Mouse (Mus musculus) limb, embryonic 12.5 days (tissue): ENCODE data around the gene Afg1l. TPM values are rescaled to one million over a fixed set of nuclear protein-coding genes. Genes with fewer than 3 reads are reported as not detected.

Source experiments
- ATAC-seq: fragments of 200-750 bp; cut with Nextera tagmentation; 2 replicates; pipeline ENCODE4 v1.8.0; 2017; ENCODE audit warnings: low read depth, moderate TSS enrichment; ENCODE audit not compliant: insufficient number of reproducible peaks, insufficient read depth, low FRiP score, low TSS enrichment
- H3K27ac ChIP-seq: fragments of 300-500 bp; sonication (generic); 2 replicates; pipeline ENCODE4 v1.5.1; 2016; ENCODE audit warnings: mild to moderate bottlenecking, moderate library complexity
- H3K27me3 ChIP-seq: fragments of 300-500 bp; sonication (generic); 2 replicates; pipeline ENCODE4 v1.6.1; 2016; ENCODE audit warnings: mild to moderate bottlenecking, moderate library complexity
- H3K36me3 ChIP-seq: fragments of 300-500 bp; sonication (generic); 2 replicates; pipeline ENCODE4 v1.6.1; 2016; ENCODE audit warnings: mild to moderate bottlenecking, moderate library complexity
- H3K4me1 ChIP-seq: fragments of 300-500 bp; sonication (generic); replicated peaks from 2 replicates; pipeline ENCODE4 v1.6.1; 2016
- H3K4me2 ChIP-seq: fragments of 300-500 bp; sonication (generic); 2 replicates; pipeline ENCODE4 v1.6.1; 2016; ENCODE audit warnings: mild to moderate bottlenecking, moderate library complexity
- H3K4me3 ChIP-seq: fragments of 300-500 bp; sonication (generic); replicated peaks from 2 replicates; pipeline ENCODE4 v1.5.1; 2016; ENCODE audit warnings: mild to moderate bottlenecking
- H3K9ac ChIP-seq: fragments of 300-500 bp; sonication (generic); replicated peaks from 2 replicates; pipeline ENCODE4 v1.6.1; 2016; ENCODE audit warnings: mild to moderate bottlenecking, moderate library complexity
- H3K9me3 ChIP-seq: fragments of 300-500 bp; sonication (generic); 2 replicates; pipeline ENCODE4 v1.6.1; 2016; ENCODE audit warnings: mild to moderate bottlenecking, moderate library complexity
- WGBS: fragments of 180-500 bp; shearing (Covaris S2); methylation state at CpG from one replicate; pipeline ENCODE4 v1.1.7; 2016; 5-methylcytosine and 5-hydroxymethylcytosine counted together
- polyA plus RNA-seq: library from polyadenylated mRNA; unstranded; fragments of >200 nt; fragmentation: Nextera tagmentation; extraction: Ambion mirVana; gene quantifications from 2 replicates; pipeline ENCODE4 v1.2.1, GENCODE M21; 2016

The Afg1l gene
- polyA plus RNA-seq, 1 experiment from 2014 or later = 5.4 TPM

DNA sequence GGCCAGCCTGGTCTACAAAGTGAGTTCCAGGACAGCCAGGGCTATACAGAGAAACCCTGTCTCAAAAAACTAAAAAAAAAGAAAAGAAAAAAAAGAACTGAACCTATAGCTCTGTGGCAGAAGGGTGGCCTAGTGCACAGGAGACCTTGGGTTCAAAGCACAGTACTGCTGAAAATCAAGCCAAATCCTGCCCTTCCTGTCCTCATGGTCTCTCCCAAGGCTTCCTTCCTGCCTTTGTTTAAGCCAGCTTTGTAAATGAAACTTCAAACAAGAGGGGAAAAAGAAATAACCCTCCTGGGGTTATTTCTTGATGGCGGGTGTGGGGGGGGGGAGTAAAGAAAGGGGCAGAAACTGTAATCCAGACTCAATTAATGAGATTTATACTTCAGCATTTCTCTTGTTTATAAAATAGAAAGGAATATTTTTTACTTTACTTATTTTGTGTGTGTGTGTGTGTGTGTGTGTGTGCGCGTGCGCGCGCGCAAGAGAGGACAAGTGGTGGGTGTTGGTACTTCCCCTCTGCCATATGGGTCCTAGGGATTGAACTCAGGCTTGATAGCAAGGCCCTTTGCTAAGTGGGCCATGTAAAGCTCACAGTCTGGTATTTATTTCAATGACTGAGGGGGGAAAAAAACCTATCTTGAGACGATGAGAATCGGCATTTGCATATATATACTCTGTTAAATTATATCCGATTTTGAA lies 1.4 kb downstream of the Afg1l start:
- WGBS = 93% methylated on average over 10 of the region's 10 CpGs
- peak overlapping the region; percentile 73; the same call in 1 of the 2 replicates for H3K4me2 ChIP-seq

DNA sequence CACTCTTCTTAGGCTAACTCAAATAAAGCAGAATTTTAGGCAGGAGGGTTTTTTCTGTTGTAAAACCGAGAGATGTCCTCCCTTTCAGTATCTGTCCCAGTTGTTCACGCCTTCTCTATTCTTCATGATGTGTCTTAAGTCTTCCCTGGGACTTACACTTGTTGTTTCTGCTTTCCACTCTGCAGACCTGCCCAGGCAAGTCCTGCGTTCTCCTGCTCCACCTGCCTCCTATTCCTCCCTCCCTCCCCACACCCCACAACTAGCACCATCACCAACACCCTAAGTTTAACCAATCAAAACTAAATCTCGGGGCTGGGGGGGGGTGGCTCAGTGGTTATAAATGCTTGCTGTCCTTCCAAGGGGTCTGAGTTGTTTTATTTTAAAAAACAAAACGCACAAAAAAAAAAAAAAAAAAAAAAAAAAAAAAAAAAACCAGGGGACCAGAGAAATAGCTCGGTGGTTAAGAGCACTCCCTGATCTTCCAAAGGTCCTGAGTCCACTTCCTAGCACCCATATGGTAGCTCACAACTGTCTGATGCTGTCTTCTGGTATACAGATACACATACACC lies 3.3 kb downstream of the Afg1l start:
- Histone ChIP-seq H3K4me2 (no peak overlapping the region), H3K4me3 (no peak overlapping the region), H3K4me1 (peaks cover 12% of the 10 kb centered on the region; the same call in 1 of the 2 replicates), H3K9me3 (no peaks in the 10 kb centered on the region), H3K27ac (no peak overlapping the region), H3K9ac (no peak overlapping the region), H3K27me3 (no peaks in the 10 kb centered on the region), H3K36me3 (peaks cover 7% of the 10 kb centered on the region)
- 73% methylated on average over 6 of the region's 6 CpGs for WGBS
- ATAC-seq = no peak

More for the DNA sequence above, 1.4 kb downstream of the Afg1l start:
- Histone ChIP-seq H3K36me3 (no peaks in the 10 kb centered on the region), H3K9ac (no peak overlapping the region), H3K4me3 (peak overlapping the region; percentile 78; the same call in 1 of the 2 replicates), H3K4me1 (peaks cover 12% of the 10 kb centered on the region; the same call in 1 of the 2 replicates), H3K27ac (no peak overlapping the region), H3K27me3 (no peaks in the 10 kb centered on the region), H3K9me3 (no peaks in the 10 kb centered on the region)
- no peak for ATAC-seq

DNA sequence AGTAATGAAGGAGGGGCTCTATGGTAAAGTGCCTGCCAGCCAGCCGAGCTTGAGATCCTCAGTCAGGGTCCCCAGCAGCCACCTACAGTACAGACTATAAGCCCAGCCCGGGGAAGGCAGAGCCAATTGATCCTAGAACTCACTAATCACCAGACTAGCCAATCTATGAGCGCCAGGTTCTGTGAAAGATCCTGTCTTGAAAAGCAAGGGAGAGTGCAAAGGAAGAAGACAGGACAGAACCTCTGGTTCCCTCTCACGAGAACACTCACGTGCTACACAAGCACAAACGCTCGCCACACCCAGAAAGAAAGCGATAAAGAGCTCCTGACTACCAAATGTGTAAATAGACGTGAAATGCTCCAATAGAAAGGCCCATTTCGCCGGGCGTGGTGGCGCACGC lies 13.6 kb downstream of the Afg1l start:
- Histone ChIP-seq H3K36me3 (peaks cover 1% of the 10 kb centered on the region; the same call in 1 of the 2 replicates), H3K27ac (no peak overlapping the region), H3K4me1 (0 out of 2 replicates have a peak, but pooled peaks cover 3% of the 10 kb centered on the region), H3K27me3 (no peaks in the 10 kb centered on the region), H3K9ac (no peak overlapping the region), H3K9me3 (no peaks in the 10 kb centered on the region), H3K4me2 (no peak overlapping the region), H3K4me3 (no peak overlapping the region)
- WGBS = 74% methylated on average over 14 of the region's 14 CpGs
- no peak for ATAC-seq

DNA sequence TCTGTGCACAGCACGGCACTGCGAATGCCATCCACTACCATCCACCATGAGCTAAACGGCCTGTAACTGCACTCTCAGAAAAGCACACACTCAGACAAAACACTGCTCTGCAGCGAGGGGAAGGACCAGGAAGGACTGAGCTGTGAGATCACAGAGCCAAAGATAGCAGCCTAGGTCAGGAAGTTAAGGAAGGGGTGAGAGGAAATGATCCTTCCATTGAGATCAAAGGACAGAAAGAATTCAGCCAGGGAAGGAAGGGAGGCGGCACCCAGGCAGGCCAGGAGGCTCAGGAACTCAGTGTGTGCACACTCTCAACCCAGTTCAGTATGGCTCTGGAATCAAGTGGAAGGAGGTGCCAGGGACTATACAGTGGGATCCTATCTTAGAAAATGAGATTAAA lies 14.1 kb downstream of the Afg1l start:
- ATAC-seq = no peak
- Histone ChIP-seq H3K4me3 (no peak overlapping the region), H3K27ac (no peak overlapping the region), H3K4me1 (0 out of 2 replicates have a peak, but pooled peaks cover 3% of the 10 kb centered on the region), H3K9ac (no peak overlapping the region), H3K27me3 (no peaks in the 10 kb centered on the region), H3K4me2 (no peak overlapping the region), H3K36me3 (peaks cover 5% of the 10 kb centered on the region; the same call in 1 of the 2 replicates), H3K9me3 (peaks cover 6% of the 10 kb centered on the region; the same call in 1 of the 2 replicates)
- 33% methylated on average over 5 of the region's 5 CpGs for WGBS

DNA sequence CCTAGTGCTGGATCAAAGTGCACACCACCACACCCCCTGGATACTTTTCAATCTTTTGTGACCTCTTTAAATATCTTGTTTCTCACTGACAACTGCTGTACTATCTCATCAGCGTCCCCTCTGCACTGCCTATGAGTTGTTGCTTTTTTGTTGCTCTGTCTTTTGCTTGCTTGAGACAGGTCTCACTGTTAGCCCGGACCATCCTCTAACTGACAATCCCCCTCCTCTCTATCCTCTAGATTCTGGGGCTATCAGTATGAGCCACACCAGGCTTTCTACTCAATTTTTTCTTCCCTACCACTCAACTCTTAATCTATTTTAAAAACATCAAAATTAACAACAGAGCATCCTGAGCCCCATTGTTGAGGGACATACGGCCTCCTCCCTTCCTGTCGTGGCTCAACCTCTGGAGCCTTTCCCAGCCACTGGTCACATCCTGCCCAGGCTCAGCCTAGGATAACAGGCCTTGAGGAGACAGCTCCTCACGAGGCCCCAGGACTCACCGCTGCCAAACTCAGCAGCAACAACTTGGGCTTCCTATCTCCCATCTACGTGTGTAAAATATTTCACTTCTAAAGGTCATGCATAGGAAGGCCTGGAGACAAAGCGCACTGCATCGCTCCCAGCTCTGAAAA lies 20.7 kb downstream of the Afg1l start:
- no peak overlapping the region for H3K4me2 ChIP-seq
- peaks cover 13% of the 10 kb centered on the region; the same call in 1 of the 2 replicates for H3K9me3 ChIP-seq
- no peak overlapping the region for H3K9ac ChIP-seq
- ATAC-seq = no peak
- no peaks in the 10 kb centered on the region for H3K27me3 ChIP-seq
- no peaks in the 10 kb centered on the region; the same call in 1 of the 2 replicates for H3K4me1 ChIP-seq
- H3K27ac ChIP-seq = no peak overlapping the region
- 82% methylated on average over 9 of the region's 9 CpGs for WGBS
- peaks cover 12% of the 10 kb centered on the region for H3K36me3 ChIP-seq
- no peak overlapping the region for H3K4me3 ChIP-seq

DNA sequence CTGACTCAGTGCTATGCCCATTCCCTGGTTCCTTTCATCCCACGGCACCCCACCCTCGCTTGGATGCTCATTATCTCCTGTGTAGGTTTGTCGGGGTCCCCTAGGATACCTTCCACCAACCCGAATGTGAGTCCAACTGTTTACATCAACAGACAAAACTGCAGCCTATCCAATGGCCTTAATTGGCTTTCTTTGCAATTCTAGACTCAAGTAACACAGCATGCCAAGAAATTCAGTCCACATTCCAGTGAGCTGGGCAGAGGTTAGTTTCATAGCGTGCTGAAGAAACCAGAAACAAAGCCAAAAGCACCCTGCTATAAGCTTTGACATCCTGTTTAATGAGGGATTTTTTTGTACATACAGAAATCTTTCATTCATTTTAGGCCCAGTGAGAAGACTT lies 22.4 kb downstream of the Afg1l start:
- Histone ChIP-seq H3K9me3 (peaks cover 13% of the 10 kb centered on the region; the same call in 1 of the 2 replicates), H3K9ac (no peak overlapping the region), H3K4me2 (no peak overlapping the region), H3K4me3 (no peak overlapping the region), H3K4me1 (no peaks in the 10 kb centered on the region; the same call in 1 of the 2 replicates), H3K27me3 (no peaks in the 10 kb centered on the region), H3K27ac (no peak overlapping the region), H3K36me3 (peaks cover 12% of the 10 kb centered on the region)
- WGBS = 79% methylated on average over 5 of the region's 5 CpGs
- no peak for ATAC-seq

DNA sequence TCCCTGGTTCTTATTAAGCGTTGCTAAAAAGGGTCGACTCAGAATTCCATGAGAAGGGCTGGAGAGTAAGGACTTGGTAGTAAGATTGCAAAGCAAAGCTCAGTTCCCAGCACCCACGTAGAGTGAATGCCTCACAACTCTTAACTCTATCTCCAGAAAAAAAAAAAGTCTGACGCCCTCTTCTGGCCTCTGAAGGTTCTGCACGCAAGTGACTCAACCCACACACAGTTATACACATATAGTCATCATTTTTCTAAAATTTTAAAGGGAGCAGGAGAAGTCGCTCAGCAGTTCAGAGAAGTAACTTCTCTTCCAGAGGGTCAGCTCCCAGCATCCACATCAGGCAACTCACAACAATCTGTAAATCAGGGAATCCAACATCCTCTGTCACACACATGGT lies 23.7 kb downstream of the Afg1l start:
- Histone ChIP-seq H3K4me1 (no peaks in the 10 kb centered on the region; the same call in 1 of the 2 replicates), H3K27me3 (no peaks in the 10 kb centered on the region), H3K4me3 (no peak overlapping the region), H3K27ac (no peak overlapping the region), H3K4me2 (no peak overlapping the region), H3K36me3 (peaks cover 10% of the 10 kb centered on the region), H3K9me3 (peaks cover 12% of the 10 kb centered on the region; the same call in 1 of the 2 replicates), H3K9ac (no peak overlapping the region)
- no peak for ATAC-seq
- WGBS = 86% methylated on average over 6 of the region's 6 CpGs

DNA sequence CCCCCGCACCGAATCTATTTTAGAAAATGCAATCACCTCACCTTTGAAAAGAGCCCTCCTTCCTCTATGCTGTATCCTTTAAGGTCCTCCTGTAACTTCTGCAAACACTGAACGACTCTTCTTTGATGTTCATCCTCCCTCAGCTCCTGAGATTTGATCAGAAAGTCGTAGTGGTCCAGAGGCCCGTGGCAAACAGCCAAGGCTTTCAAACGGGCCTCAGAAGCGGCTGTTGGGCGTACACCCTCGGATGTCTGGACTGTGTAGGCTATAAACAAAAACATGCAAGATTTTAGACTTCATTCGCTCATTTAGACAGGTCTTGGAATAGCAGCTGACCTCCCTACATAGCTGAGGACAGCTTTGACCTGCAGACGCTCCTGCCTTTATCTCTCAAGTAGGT lies 24.1 kb downstream of the Afg1l start:
- Histone ChIP-seq H3K4me3 (no peak overlapping the region), H3K4me2 (no peak overlapping the region), H3K36me3 (peaks cover 7% of the 10 kb centered on the region), H3K27ac (no peak overlapping the region), H3K9ac (no peak overlapping the region), H3K4me1 (no peaks in the 10 kb centered on the region; the same call in 1 of the 2 replicates), H3K9me3 (peaks cover 8% of the 10 kb centered on the region; the same call in 1 of the 2 replicates), H3K27me3 (no peaks in the 10 kb centered on the region)
- ATAC-seq = no peak
- 63% methylated on average over 11 of the region's 11 CpGs for WGBS

DNA sequence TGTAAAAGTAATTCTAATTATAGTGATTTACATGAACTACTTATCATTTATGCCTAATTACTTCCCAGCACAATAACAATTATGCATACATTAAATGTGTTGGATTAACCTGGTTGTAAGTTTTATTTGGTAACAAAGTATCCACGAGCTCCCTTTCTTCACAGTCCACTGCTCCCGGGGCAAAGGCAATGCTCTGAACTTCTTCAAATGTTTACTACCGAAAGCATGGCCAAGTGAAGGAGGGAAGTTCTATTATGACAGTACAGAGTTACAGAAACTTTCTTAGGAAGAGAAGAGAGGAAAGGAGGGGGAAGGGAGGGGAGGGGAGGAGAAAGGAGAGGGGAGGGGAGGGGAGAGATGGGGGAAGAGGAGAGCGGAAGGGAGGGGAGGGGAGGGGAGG lies 28.7 kb downstream of the Afg1l start:
- Histone ChIP-seq H3K4me2 (no peak overlapping the region), H3K27me3 (no peaks in the 10 kb centered on the region), H3K9me3 (peaks cover 2% of the 10 kb centered on the region; the same call in 1 of the 2 replicates), H3K27ac (no peak overlapping the region), H3K9ac (no peak overlapping the region), H3K4me1 (peaks cover 8% of the 10 kb centered on the region; the same call in 1 of the 2 replicates), H3K4me3 (no peak overlapping the region), H3K36me3 (peaks cover 7% of the 10 kb centered on the region)
- WGBS = 74% methylated on average over 3 of the region's 4 CpGs
- ATAC-seq = no peak

DNA sequence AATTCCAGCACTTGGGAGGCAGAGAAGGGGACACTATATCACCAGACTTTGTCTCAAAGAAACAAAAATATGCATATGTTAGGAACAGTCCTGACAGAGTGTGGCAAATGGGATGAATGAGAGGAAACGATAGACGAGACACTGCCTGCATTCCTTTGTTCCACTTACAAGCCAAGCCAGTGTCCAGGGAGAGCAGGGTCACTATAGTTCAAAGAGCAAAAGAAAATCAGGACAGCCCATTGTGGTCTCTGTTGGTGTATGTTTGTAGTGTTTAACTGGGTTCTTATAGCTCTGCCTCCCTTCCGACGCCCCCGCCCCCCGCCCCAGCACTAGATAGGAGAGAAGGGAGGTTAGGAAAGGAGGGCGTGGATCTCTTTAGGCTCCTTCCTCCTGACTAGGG lies 30.0 kb downstream of the Afg1l start:
- Histone ChIP-seq H3K4me3 (no peak overlapping the region), H3K27ac (0 out of 2 replicates have a peak overlapping the region, but pooled peaks have one; percentile 12), H3K4me1 (peaks cover 8% of the 10 kb centered on the region; the same call in 1 of the 2 replicates), H3K36me3 (peaks cover 3% of the 10 kb centered on the region), H3K9ac (no peak overlapping the region), H3K27me3 (no peaks in the 10 kb centered on the region), H3K4me2 (no peak overlapping the region), H3K9me3 (peaks cover 1% of the 10 kb centered on the region; the same call in 1 of the 2 replicates)
- no peak for ATAC-seq
- WGBS = 60% methylated on average over 7 of the region's 7 CpGs

DNA sequence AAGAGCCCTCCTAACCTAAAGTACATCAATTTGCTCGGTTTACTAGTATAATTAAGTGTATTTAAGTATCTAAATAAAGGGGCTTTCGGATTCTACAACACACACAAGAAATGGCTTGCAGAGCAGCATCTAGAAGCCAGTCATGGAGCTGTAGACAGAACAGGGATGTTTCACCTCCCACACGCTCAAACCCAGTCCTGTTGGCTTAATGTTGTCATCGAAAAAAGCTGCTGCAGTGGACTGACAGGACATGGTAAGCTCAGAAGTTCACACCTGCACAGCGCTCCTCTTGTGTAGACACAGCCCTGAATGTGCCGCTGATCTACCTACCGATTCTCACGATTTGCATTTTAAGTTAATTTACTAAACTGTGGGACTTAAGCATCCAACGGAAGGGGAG lies 32.2 kb downstream of the Afg1l start:
- H3K27ac ChIP-seq = no peak overlapping the region
- no peaks in the 10 kb centered on the region for H3K9me3 ChIP-seq
- H3K4me3 ChIP-seq = no peak overlapping the region
- H3K27me3 ChIP-seq = no peaks in the 10 kb centered on the region
- no peaks in the 10 kb centered on the region for H3K36me3 ChIP-seq
- 63% methylated on average over 9 of the region's 9 CpGs for WGBS
- H3K4me2 ChIP-seq = no peak overlapping the region
- no peak overlapping the region for H3K9ac ChIP-seq
- H3K4me1 ChIP-seq = peaks cover 8% of the 10 kb centered on the region; the same call in 1 of the 2 replicates
- ATAC-seq = no peak
